Mouse (Mus musculus) lung, postnatal 0 days (tissue): ENCODE data around the gene Rngtt. TPM values are rescaled to one million over a fixed set of nuclear protein-coding genes. Genes with fewer than 3 reads are reported as not detected.
A peak's percentile ranks its signal among the peaks of the same experiment; 100 is the strongest.
"Not testable (repeated sequence)": the region's sequence is repeated elsewhere in the genome, so short reads cannot be mapped to it uniquely, and the experiment has no call there.

Source experiments
- ATAC-seq: fragments of 200-750 bp; cut with Nextera tagmentation; 2 replicates; pipeline ENCODE4 v1.8.0; 2017; ENCODE audit warnings: moderate library complexity
- DNase-seq: peaks from one replicate; pipeline ENCODE4 v3.0.0-alpha.2; 2016; ENCODE audit warnings: low spot score
- H3K27ac ChIP-seq: fragments of 300-500 bp; sonication (generic); 2 replicates; pipeline ENCODE4 v1.5.1; 2014; ENCODE audit warnings: antibody characterized with exemption, mild to moderate bottlenecking, low read length, mixed read lengths
- H3K27me3 ChIP-seq: fragments of 300-500 bp; sonication (generic); replicated peaks from 2 replicates; pipeline ENCODE4 v1.6.1; 2014; ENCODE audit warnings: low read length, mixed read lengths; ENCODE audit not compliant: insufficient read depth
- H3K36me3 ChIP-seq: fragments of 300-500 bp; sonication (generic); 2 replicates; pipeline ENCODE4 v1.6.1; 2014; ENCODE audit warnings: low read length, mixed read lengths; ENCODE audit not compliant: insufficient read depth
- H3K4me1 ChIP-seq: fragments of 300-500 bp; sonication (generic); 2 replicates; pipeline ENCODE4 v1.6.1; 2014; ENCODE audit warnings: antibody characterized with exemption, low read depth, low read length, mixed read lengths; ENCODE audit not compliant: insufficient read depth
- H3K4me2 ChIP-seq: fragments of 300-500 bp; sonication (generic); replicated peaks from 2 replicates; pipeline ENCODE4 v1.6.1; 2014; ENCODE audit warnings: low read depth, mild to moderate bottlenecking, low read length, moderate library complexity, mixed read lengths
- H3K4me3 ChIP-seq: fragments of 300-500 bp; sonication (generic); 2 replicates; pipeline ENCODE4 v1.5.1; 2014; ENCODE audit warnings: low read depth, low read length
- H3K9ac ChIP-seq: fragments of 300-500 bp; sonication (generic); replicated peaks from 2 replicates; pipeline ENCODE4 v1.6.1; 2014; ENCODE audit warnings: low read depth, mild to moderate bottlenecking
- H3K9me3 ChIP-seq: fragments of 300-500 bp; sonication (generic); 2 replicates; pipeline ENCODE4 v1.6.1; 2016; ENCODE audit warnings: low read length, mixed read lengths
- CTCF ChIP-seq: IDR thresholded peaks from 2 replicates; pipeline ENCODE4 v1.5.1; 2016; ENCODE audit warnings: antibody characterized with exemption, mild to moderate bottlenecking
- EP300 ChIP-seq: IDR thresholded peaks from 2 replicates; pipeline ENCODE4 v1.6.1; 2016; ENCODE audit warnings: antibody characterized with exemption, mild to moderate bottlenecking, control low read depth
- WGBS: fragments of 180-500 bp; shearing (Covaris S2); extraction: QIAGEN DNeasy Blood & Tissue Kit; methylation state at CpG from one replicate; pipeline ENCODE4 v1.1.7; 2014; 5-methylcytosine and 5-hydroxymethylcytosine counted together
- polyA plus RNA-seq: library from polyadenylated mRNA; unstranded; fragments of >200 nt; fragmentation: Nextera tagmentation; extraction: Ambion mirVana; gene quantifications from 2 replicates; pipeline ENCODE4 v1.2.1, GENCODE M21; 2015

Gene Rngtt
- polyA plus RNA-seq, 1 experiment from 2014 or later, result 9.4 TPM

DNA sequence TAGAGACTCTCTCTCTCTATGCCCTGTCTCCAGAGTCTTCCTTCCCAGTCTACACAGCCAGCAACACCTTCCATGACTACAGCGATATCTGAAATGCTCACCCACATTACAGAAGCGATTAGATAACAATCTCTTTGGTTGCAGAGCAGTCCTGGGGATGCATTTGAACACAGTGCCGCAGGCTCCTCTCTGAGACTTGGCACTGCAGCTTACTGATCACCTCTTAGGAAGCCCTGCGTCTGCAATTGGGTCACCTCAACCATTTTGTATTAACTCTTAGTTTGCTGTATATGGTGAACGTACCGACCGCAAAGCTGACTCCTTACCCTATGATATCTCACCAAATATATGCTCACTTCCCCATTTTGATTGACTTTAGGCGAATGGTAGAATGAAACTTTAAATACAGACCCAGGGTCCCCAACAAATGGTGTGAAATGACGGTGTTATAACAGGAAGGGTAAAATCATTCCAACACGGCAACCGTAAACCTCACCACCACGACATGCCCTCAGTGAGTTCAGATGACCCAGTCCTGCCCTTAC is 20.9 kb upstream of the Rngtt start:
- no peaks in the 10 kb centered on the region for H3K36me3 ChIP-seq
- H3K4me2 ChIP-seq, result peak overlapping the region; percentile 46
- WGBS, result 65% methylated on average over 12 of the region's 12 CpGs
- H3K9ac ChIP-seq, result peak overlapping the region; percentile 16; the same call in 1 of the 2 replicates
- no peaks in the 10 kb centered on the region for H3K9me3 ChIP-seq
- H3K4me1 ChIP-seq, result no peaks in the 10 kb centered on the region
- TF ChIP-seq CTCF, result no peak
- TF ChIP-seq EP300, result no peak
- H3K27ac ChIP-seq, result peak overlapping the region; percentile 57; the same call in 1 of the 2 replicates
- no peaks in the 10 kb centered on the region for H3K27me3 ChIP-seq
- ATAC-seq (no peak), DNase-seq (no peak)
- peak overlapping the region; percentile 33 for H3K4me3 ChIP-seq

DNA sequence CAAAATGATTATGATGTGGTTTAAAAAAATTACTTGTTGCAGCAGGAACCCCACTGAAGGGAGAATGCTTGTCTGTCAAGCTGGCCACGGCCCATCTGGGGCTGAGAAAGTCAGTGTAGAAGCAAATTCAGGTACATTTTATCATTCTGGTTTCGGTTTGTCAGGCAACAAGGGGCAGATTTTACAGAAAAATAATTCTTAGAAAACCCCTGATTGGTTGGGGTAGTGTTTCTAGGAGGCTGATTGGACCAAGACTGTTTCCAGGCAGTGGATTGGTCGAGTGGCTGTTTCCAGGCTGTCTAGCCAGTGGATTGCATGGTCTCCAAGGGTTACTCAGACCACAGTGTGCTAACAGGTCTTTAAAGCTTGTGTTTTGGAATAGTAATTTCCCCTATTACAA is 20.1 kb upstream of the Rngtt start, which contains the start of gene Pnrc1:
Gene Pnrc1 (minus strand): TSS at position 162 of the 400 bp plus-strand sequence.
- DNase-seq (peak; percentile 92), ATAC-seq (peak; percentile 99)
- no peaks in the 10 kb centered on the region for H3K9me3 ChIP-seq
- peak within 1 kb of the TSS; percentile 33 for H3K4me3 ChIP-seq
- TF ChIP-seq EP300, result no peak
- TF ChIP-seq CTCF, result no peak
- no peaks in the 10 kb centered on the region for H3K27me3 ChIP-seq
- peak within 1 kb of the TSS; percentile 16; the same call in 1 of the 2 replicates for H3K9ac ChIP-seq
- peak within 1 kb of the TSS; percentile 46 for H3K4me2 ChIP-seq
- 29% methylated on average over 3 of the region's 3 CpGs for WGBS
- H3K36me3 ChIP-seq, result no peaks in the 10 kb centered on the region
- no peaks in the 10 kb centered on the region for H3K4me1 ChIP-seq
- peak within 1 kb of the TSS; percentile 57 for H3K27ac ChIP-seq

DNA sequence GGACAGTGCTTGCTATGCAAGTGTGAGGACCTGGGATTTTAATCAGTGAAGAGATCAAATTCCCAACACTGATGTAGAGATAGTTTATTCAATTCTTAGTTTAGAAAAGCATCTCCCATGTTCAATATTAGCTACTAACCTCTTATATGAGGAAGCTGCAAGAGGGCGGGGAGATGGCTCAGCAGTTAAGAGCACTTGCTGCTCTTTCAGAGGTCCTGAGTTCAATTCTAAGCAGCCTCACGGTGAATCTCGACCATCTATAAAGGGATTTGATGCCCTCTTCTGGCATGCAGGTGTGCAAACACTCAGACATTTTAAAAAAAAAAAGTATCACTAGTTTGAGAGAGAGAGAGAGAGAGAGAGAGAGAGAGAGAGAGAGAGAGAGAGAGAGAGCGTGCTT is 19.2 kb upstream of the Rngtt start:
- Histone ChIP-seq H3K4me1 (no peaks in the 10 kb centered on the region), H3K27me3 (no peaks in the 10 kb centered on the region), H3K9me3 (no peaks in the 10 kb centered on the region), H3K4me3 (no peak overlapping the region), H3K27ac (no peak overlapping the region), H3K36me3 (no peaks in the 10 kb centered on the region), H3K4me2 (no peak overlapping the region), H3K9ac (no peak overlapping the region)
- ATAC-seq (no peak), DNase-seq (peak; percentile 41)
- 41% methylated on average over 4 of the region's 4 CpGs for WGBS
- TF ChIP-seq CTCF (peak; percentile 39; the same call in 1 of the 2 replicates), EP300 (no peak)

DNA sequence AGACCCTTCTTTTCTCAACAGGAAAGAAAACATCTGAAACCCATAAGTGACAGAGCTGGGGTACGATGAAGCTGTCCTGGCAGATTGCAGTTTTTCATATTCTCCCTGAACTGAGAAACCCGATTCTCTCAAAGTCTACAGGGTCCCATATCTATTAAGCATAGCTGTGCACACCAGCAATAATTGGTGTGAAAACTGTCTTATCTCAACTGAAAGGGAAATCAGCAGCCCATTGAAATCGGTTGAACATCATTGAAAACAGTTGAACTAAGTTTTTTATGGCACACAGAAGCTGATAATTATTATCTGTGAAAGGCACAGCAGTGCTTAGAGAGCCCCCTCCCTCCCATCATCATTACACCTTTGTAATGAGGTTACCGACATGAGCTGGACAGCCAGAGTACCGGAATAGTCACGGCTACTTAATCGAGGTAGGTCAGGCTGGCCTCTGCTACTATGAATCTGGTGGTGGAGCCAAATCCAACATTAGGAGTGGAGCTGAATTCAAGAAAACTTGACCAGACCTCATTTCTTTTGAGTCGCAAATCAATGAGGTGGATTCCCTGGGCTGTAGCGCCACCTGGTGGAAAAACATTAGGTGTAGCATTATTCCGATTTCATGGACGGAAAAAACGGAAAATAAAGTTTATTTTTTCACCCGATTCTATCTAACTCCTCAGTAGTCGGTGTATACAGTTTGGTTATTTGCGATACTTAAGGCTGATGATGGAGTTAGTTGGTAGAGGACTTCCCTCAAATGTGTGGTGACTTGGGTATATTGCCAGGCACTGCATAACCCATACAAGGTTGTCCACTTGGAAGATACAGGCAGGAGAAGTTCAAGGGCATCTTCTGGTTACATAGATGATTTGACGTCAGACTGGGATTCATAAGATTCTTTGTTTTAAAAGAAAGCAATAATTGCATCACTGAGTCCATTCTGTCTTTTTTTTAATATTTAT is 17.4 kb upstream of the Rngtt start:
- H3K36me3 ChIP-seq, result no peaks in the 10 kb centered on the region
- no peaks in the 10 kb centered on the region for H3K27me3 ChIP-seq
- no peak overlapping the region for H3K4me2 ChIP-seq
- ATAC-seq (no peak), DNase-seq (peak; percentile 81)
- H3K4me1 ChIP-seq, result no peaks in the 10 kb centered on the region
- H3K4me3 ChIP-seq, result no peak overlapping the region
- no peaks in the 10 kb centered on the region for H3K9me3 ChIP-seq
- TF ChIP-seq CTCF (peak; percentile 91), EP300 (no peak)
- no peak overlapping the region for H3K27ac ChIP-seq
- WGBS, result 18% methylated on average over 16 of the region's 16 CpGs
- no peak overlapping the region for H3K9ac ChIP-seq

DNA sequence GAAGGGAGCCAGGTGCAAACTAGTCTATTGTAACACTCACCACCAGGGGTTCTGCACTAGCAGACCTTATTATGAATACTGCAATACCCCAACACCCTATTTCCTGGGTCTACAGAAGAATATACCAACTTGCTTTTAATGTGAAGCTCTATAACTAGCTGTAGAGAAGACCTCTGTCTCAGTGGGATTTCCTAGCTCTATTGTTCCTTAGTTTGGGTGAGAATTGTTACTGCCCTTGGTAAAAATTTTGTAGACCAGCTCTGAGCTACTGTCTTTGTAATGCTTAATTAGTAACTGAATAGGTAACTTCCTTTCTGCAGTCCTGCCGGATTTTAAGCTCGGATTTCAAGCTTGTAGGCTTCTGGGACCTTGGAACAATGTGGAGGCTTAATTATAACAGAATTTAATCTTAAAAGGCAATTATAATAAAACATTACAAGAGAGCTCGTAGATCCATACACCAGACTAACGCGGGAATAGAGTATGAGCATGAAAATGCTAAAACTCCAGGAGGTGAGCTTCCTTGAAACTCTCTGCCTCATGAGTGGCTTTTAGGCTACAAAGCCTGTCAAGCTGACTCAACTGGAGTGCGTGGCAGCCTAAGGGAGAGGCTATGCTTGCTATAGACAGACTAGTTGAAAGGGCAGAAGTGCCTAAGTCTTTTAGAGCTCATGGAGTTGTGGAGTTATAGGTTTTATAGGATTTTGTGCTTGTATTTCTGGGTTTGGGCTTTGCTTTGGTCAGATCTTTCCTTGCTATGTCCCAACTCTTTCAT is 9.0 kb upstream of the Rngtt start:
- not testable (repeated sequence) for H3K27me3 ChIP-seq, DNase-seq, H3K27ac ChIP-seq, H3K9ac ChIP-seq, ATAC-seq, H3K4me2 ChIP-seq, H3K4me3 ChIP-seq, H3K9me3 ChIP-seq, H3K4me1 ChIP-seq, H3K36me3 ChIP-seq
- 84% methylated on average over 6 of the region's 6 CpGs for WGBS

DNA sequence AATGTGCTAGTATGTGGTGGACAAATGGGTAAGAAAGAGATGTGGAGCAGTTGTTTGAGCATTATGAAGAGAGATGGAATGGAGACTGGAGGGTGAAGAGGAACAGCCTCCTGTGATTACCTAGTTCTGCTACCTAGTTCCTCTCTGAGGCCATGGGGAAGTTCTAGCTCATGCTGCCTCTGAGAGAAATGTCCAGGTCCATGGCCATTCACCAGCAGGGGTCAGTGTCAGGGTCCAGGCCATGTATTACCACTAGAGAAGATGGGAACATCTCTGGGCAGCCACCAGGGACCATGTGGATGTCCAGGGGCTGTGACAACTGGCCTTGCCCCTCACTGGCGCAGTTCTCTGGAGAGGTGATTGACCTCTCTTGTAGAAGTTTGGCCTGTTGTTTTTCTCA is 7.1 kb upstream of the Rngtt start:
- no peaks in the 10 kb centered on the region for H3K27me3 ChIP-seq
- no peaks in the 10 kb centered on the region for H3K4me1 ChIP-seq
- no peaks in the 10 kb centered on the region for H3K36me3 ChIP-seq
- no peak overlapping the region for H3K4me3 ChIP-seq
- H3K27ac ChIP-seq, result no peak overlapping the region
- ATAC-seq (no peak), DNase-seq (no peak)
- no peak overlapping the region for H3K9ac ChIP-seq
- TF ChIP-seq CTCF (peak; percentile 24; the same call in 1 of the 2 replicates), EP300 (no peak)
- no peaks in the 10 kb centered on the region for H3K9me3 ChIP-seq
- H3K4me2 ChIP-seq, result no peak overlapping the region
- 94% methylated on average over 1 of the region's 1 CpGs for WGBS
